Mouse (Mus musculus): ENCODE results near the gene Mmp24.

- TF ChIP-seq POLR2A (IDR thresholded peaks at IDR 0.05; ENCODE audit: low read depth, low read length) (no peak), CTCF (conservative IDR thresholded peaks at IDR 0.05; ENCODE audit: insufficient read depth, insufficient read length, low read depth, low read length) (no peak)
Observed at GRCm38 (mm10) chr2:155792899-155793298, 17.8 kb downstream of the Mmp24 start.
